Mouse (Mus musculus): ENCODE measurements around the gene Hoxd12.

DNA sequence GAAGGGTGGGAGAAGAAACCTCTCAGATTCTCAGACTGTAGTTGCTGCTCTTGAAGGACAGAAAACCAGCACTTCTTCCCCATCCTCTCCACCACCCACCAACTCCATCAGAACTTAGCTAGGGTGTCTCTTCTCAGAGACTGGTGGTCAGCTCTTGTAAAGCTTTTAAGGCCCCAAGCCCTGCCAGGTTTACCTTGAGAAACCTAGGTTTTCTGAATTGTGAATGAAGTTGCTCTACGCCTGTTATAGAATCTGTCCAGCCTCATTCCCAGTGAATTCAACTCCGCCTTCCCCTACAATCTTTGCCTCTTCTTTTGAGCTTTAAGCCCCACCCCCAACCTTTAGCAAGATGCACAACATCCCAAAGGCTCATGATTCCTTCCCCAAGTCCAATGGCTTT lies 2.3 kb downstream of the Hoxd12 start:
- TF ChIP-seq CTCF (IDR thresholded peaks at IDR 0.05; ENCODE audit: borderline replicate concordance, insufficient read depth, low read length) (no peak), POLR2A (IDR thresholded peaks at IDR 0.05; ENCODE audit: low read depth, low read length) (no peak)
